Mouse (Mus musculus): ENCODE data around the gene Smagp.

Smagp gene

DNA sequence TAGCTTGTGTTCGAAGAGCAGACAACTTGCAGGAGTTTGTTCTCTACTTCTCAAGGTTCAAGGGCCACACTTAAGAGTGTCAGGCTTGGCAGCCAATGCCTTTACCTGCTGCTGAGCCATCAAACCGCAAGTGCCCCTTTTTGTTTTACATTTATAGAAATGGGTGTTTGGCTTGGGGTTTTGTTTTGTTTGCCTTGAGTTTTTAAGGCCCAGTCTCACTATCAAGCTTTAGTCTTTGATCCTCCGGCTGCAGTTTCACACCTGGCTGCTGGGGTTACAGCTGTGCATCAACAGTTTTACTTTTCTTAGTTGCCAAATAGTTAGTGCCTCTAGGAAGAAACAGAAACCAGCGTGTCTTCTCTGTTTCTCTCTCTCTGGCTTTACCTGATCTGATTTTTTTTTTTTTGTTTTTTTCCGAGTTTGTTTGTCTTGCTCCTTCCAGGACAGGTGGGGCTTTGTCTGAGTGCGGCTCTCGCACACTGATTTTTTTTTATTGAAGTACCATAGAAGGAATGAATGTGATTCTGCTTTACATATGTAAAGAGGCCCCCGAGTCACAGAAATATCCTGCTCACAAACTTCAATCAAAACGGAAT is 38.4 kb downstream of the Smagp start:
- peak in 1 of 2 experiments; percentile 35 for DNase-seq (ENCODE audit: low spot score in 2 of 2)

DNA sequence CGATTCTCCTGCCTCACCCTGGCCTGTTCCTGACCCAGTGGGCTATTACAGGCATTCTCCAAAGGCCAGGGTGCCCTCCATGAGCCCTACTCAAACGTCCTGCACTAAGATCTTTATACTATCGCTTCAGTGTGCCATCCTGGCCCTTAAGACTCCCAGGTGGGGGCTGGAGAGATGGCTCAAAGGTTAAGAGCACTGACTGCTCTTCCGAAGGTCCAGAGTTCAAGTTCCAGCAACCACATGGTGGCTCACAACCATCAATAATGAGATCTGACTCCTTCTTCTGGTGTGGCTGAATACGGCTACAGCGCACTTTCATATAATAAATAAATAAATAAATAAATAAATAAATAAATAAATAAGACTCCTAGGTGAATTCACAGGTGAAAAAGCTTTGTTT is 43.9 kb downstream of the Smagp start:
- no peak for DNase-seq (ENCODE audit: low spot score in 2 of 2)

- no peak for DNase-seq (ENCODE audit: low spot score in 2 of 2)
Observed at GRCm38 (mm10) chr15:100590436-100590835, 46.3 kb downstream of the Smagp start.

GRCm38 (mm10) chr15:100588297-100588696 is 48.4 kb downstream of the Smagp start:
- no peak for DNase-seq (ENCODE audit: low spot score in 2 of 2)

- DNase-seq (ENCODE audit: low spot score in 2 of 2), result no peak
Observed at GRCm38 (mm10) chr15:100587166-100587565, 49.6 kb downstream of the Smagp start.

DNA sequence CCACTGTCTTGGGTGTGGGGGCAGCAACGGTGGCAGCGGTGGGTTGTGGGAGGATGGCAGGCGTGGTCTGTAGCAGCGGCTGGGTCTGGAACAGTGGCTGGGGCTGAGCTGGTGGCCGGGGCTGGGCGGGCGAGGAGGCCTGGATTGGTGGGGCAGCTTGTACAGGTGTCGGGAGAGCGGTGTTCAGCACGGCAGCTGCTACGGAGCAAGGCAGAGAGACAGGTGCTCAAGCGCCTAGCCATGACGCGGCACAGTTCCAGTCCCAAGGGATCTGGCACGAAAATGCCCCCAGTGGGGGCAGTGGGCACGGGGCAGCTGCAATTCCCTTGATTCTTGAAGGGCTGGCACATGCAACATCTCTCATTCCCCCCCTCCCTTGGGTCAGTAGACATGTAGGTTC is 50.8 kb downstream of the Smagp start:
- DNase-seq (ENCODE audit: low spot score in 2 of 2), result no peak

- no peak for DNase-seq (ENCODE audit: low spot score in 2 of 2)
Observed at GRCm38 (mm10) chr15:100580108-100580507, 56.6 kb downstream of the Smagp start.

DNA sequence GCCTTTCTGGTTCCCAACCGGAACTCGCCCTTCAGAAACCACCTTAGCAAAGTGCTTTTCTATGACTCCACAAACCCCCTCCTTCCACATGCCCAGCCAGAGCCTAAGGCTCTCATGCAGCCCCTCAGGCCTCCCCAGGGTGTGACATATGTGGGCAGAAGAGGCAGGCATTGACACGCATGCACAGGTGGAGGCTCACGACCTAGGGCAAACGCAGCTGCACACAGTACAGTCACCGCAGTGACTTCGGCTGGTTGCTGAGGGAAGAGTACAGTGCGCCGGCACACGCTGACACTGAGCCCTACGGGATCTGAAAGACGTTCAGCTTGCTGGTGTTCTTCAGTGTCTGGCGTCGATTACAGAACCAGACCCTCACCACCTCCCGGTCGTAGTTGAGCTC is 58.8 kb downstream of the Smagp start:
- DNase-seq (ENCODE audit: low spot score in 2 of 2), result no peak

- DNase-seq (ENCODE audit: low spot score in 2 of 2), result no peak
Observed at GRCm38 (mm10) chr15:100576810-100577209, 59.9 kb downstream of the Smagp start.

GRCm38 (mm10) chr15:100576392-100576791 is 60.3 kb downstream of the Smagp start:
- no peak for DNase-seq (ENCODE audit: low spot score in 2 of 2)

GRCm38 (mm10) chr15:100575366-100575765 is 61.4 kb downstream of the Smagp start:
- no peak for DNase-seq (ENCODE audit: low spot score in 2 of 2)

GRCm38 (mm10) chr15:100574378-100574777 is 62.4 kb downstream of the Smagp start:
- no peak for DNase-seq (ENCODE audit: low spot score in 2 of 2)

GRCm38 (mm10) chr15:100573946-100574345 is 62.8 kb downstream of the Smagp start:
- no peak for DNase-seq (ENCODE audit: low spot score in 2 of 2)

Data from spleen, postnatal 36 days (tissue).